Mouse (Mus musculus): ENCODE results near the gene Col6a4.

The Col6a4 gene

GRCm38 (mm10) chr9:106096683-106097082 is at the start of gene Col6a4:
Gene Col6a4 (minus strand): TSS chr9:106096783.
- no peak for DNase-seq

GRCm38 (mm10) chr9:106145582-106145981 is 49.0 kb upstream of the Col6a4 start:
- no peak for DNase-seq

DNA sequence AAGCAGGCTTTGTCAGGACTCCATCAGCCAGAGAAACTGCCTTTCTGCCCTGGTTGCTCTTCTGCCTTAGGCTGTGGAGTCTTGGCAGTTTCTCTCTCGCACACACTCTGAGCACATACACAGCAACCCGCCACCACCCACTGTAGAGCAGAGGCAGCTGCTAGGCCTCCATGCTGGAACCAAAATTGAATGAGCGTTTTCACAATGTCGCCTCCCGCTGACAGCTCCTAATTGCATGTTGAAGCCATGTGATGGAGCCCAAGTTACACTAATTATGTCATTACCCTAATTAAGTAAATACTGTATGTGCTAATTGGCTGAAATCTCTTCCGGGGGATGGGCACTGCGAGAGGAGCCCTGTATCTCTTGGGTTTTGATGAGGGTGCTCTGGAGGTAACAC is 47.6 kb upstream of the Col6a4 start:
- DNase-seq: no peak

- no peak for DNase-seq
These were observed 45.4 kb upstream of the Col6a4 start for GRCm38 (mm10) chr9:106141955-106142354.

GRCm38 (mm10) chr9:106139763-106140162 is 43.2 kb upstream of the Col6a4 start:
- DNase-seq: no peak

- DNase-seq: no peak
These were observed 41.2 kb upstream of the Col6a4 start for GRCm38 (mm10) chr9:106137671-106138216.

DNA sequence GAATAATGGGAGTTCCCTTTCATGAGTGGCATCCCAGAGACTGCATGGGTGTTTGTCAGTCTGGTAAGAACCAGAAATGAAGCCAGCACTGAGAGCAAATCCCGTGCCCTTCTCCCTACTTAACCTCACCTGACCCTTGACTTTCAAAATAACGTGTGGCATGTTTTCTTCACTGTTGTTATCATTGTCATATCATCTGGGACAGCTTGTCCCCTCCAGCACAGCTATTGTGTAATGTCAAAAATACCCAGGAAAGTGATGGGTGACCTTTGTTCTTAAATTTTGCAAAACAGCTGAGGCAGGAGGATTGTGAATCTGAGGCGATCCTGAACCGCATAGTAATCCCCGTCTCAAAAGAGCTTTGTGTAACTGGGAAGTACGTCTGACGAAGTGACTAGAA is 33.7 kb upstream of the Col6a4 start:
- no peak for DNase-seq

DNA sequence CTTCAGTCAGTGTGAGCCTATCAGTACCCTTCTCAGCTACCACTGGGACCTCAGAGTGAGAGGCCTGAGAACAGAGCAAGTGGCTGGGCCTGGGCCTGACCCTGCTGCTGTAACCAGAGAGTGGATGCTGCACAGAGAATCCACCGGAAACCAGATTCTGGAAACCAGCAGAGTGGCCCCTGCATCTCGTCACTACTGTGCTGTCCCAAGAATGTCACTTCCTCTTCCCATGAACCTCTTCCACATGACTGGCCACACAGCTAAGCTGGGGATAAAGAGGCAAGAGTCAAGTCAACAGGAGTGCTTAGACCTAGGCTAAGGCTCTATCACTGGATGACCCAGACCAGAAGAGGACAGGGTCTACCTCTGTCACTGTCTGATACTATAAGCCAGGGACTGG is 32.5 kb upstream of the Col6a4 start:
- DNase-seq: no peak

GRCm38 (mm10) chr9:106126786-106127251 is 30.2 kb upstream of the Col6a4 start:
- DNase-seq: no peak

DNA sequence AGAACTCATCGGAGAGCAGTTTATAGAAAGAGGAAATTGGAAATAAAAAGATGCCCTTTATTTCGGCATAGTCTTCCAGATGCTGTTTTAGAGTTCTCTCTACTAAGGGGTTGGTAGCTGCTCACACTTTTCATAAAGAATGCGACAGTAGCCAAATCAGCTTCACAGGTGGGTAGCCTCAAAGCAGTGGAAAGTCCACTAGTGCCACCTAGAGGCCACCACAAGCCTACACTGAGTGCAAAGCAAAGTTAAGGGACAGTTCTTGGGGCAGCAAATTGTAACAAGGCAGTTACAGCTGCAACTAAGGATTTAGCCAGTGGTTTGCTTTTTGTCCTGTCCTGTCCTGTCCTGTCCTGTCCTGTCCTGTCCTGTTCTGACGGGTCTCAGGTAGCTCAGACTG is 27.0 kb upstream of the Col6a4 start:
- DNase-seq: peak; percentile 11 to 29

- DNase-seq: no peak
These were observed 22.5 kb upstream of the Col6a4 start for GRCm38 (mm10) chr9:106119075-106119474.

- no peak for DNase-seq
These were observed 19.3 kb upstream of the Col6a4 start for GRCm38 (mm10) chr9:106115801-106116424.

DNA sequence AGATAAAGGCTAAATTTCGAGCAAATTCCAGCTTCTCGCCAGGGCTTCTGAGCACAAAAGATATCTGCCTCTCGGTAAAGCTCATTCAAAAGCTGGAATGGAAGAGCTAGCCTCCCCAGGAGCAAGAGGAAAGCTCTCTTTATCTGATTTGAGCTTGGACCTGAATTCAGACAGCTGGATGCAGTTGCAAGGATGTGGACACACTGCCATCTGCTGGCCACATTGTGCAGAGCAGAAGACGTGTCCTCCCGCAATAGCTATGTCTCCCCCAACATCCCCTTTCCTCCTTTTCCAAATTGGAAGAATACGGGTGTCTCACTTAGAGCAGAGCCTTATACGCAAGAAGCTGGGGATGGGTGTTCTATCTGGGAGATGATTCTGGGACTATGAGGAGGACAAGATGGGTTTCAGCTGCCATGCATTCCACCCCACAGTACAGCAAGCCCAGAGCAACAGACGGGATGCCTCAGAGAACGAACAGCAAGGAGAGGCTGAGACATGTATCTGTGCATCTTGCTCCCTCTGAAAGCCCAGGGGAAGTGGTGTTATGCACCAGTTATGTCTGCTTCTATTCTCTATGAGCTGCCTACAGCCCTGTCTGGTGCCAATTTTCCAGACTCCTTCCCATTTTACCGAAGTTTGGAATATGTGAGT is 16.3 kb upstream of the Col6a4 start:
- peak; percentile 49 to 50 for DNase-seq

DNA sequence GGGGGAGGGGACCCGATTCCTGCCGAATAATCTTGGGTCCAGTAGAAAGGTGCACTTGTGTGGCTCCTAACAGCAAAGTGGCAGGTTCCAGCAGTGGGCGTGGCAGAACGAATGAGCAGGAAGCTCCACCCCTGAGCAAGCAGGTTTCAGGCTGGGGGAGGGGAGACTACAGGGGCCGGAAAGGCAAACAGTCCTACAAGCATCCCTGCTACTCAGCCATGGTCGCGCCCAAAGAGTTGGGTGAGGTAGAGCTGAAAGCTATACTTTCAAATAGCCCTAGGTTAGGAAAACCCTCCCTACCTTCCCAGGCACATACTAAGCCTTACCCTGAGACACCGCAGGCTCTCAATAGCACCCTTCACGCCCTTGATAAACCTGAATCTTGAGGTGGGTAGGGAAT is 9.7 kb upstream of the Col6a4 start:
- no peak for DNase-seq

DNA sequence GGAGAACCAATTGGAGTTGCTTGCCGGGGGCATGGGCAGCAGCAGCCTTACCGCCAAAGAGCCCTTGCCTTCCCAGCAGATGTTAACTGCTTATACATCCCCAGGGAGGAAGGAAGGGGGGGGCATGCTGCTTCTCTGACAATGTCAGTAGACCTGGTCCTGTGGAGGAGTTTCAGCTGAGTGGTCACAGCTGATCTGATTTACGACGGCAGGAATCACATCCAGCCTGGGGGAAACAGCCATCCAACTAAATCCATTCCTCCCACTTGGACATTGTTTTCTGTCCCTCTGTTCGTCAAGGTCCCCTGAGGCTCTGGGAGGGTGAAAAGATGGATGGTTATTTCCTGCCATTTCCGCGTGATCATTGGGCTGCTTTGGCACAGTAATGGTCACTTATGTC is 7.8 kb upstream of the Col6a4 start:
- no peak for DNase-seq

DNA sequence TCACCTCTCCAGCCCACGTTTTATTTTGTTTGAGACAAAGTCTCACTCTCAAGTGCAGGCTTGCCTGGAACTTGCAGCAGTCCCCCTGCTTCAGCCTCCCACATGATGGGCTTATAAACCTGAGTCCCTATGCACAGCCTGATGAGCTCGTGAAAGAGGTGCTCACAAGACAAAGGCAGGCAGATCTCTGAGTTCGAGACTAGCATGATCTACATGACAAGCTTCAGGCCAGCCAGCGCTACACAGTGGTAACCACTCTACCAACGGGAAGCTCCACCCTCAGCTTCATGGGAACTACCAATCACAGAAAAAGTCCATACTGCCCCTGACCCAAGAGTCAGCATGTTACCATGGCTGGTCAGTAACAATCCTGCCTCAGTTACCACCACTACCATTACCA is 4.6 kb upstream of the Col6a4 start:
- no peak for DNase-seq

DNA sequence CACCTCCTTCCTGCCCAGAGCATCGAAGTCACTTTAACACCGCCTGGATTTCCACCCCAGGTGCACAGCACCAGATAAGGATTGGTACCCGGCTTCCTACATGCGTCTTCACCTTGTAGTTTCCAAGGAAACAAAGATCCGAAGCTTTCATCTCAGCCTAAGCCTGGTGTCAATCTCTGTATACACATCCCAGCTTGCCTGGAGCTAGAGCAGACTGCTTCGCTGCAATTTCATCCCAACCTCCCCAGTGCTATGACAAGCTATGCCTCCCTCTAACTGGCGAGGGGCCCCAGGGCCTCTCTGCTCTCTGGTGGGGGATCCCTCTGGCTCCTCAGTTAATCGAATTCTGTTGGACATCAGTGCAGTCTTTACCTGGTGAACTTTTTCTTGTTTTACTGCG is 3.7 kb upstream of the Col6a4 start:
- no peak for DNase-seq

DNA sequence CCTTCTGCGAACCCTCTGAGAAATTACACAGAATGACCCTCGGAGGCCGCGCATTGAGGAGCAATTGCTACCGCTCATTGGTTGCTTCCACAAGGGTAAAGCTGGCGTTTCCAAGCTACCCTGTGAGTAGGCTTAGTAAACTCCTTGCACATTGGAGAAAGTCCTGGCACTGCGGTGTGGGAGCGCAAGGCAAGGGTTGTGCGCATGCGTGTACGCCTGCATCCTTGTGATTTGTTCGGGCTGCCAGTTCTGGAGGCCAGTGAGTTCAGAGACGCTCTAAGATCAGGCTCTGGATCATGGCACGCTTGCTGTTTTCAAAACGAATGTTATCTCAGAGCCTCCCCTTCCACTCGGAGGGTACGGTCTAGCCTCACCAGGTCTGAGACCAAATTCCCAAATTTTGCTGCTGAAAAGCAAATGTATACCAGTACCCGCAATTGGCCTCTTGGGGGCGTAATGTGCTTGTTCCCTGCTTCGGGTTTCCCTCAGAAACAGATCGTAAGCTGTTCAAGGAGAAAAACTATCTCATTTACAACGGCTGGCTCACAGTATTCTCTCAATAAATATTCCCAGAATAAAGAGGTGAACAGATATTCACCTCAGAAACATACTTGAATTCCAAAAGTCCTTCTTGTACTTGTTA is 2.9 kb upstream of the Col6a4 start:
- no peak for DNase-seq

- DNase-seq: no peak
These were observed 15.1 kb downstream of the Col6a4 start for GRCm38 (mm10) chr9:106081528-106081927.

DNA sequence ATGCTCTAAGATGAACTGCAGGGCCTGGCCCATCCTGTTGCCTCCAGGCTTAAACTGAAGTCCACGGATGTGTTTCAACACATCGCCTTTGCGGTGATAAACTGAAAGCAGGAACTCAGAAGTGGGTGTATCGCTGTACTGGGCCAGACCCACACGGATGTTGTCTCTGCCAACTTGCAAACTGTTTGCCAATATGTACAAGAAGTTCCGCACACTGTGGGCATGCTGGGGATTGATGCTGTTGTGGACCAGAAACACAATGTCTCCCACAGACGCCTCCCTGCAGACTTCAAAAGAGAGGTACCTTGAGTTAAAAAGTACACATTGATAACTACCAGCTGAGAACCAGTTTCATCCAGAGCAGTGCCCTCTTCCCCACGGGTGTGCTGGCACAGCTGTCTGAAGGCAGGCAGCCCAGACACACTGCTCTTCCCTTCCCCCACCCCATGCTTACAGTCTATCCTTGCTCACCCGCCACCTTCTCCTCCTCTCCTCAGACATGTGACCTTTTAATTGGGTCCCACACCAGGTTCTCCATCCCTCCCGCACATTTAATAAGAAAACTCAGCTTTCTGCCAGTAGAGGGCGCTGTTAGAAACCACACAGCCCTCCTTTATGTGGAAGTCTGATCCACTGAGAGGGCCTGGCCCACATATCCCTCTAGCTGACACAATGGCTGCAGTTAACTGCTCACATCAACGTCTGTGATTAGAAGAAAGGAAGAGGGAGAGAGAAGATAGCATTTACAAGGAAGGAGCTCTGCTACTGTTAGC is 16.1 kb downstream of the Col6a4 start:
- DNase-seq: peak; percentile 12 to 25

DNA sequence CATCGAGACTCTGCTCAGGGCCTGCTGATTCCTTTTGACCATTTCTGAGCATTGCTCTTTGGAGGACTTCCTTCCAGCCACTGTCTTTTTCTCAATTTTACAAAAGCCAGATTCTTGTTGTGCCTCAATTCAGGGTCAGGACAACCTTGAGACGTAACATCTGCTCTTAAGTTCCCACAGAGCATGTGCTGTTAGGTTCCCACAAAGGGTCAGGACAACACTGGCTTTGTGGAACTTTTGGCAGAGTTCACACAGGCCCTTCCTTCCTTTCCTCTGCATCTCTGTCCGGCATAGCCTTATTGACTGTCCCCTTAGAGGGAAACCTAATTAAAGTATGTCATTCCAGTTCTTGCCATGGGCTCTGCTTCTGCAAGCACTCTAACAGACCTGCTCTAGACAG is 18.6 kb downstream of the Col6a4 start:
- no peak for DNase-seq

- no peak for DNase-seq
These were observed 20.3 kb downstream of the Col6a4 start for GRCm38 (mm10) chr9:106076234-106076633.

GRCm38 (mm10) chr9:106073956-106074355 is 22.6 kb downstream of the Col6a4 start:
- DNase-seq: no peak
